Mouse (Mus musculus) central nervous system, embryonic 18 days (tissue): ENCODE measurements around the gene Krt87. TPM values are rescaled to one million over a fixed set of nuclear protein-coding genes. Genes with fewer than 3 reads are reported as not detected.

Experiments
- polyA plus RNA-seq: library from polyadenylated mRNA; depleted of rRNA; stranded (reverse); fragments of >200 nt; gene quantifications from 2 replicates; pipeline ENCODE4 v1.2.3, GENCODE M21; 2012; rRNA removed

The Krt87 gene
- 0.34 and 0.45 TPM in 2 replicates for polyA plus RNA-seq

DNA sequence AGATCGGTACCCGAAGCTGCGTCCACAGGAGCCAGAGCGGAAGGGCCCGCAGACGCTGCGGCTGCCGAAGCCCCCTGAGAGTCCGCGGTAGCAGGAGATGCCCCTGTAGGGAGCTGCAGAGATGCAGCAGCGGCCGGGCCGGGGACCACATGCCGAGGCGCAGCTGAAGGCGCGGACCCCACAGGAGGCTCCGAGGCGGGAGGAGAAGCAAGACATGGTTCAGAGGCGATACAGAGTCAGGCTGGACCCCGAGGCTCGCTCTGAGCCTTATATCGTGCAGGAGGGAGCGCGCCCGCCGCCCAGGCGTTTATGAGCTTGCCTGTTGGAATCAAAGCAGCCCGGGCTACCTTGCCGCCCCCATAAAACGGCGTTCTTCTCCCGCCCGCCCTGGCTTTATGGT, at the start of gene Krt87:
Gene Krt87, minus strand, starts transcription at position 250 of the 400 bp plus-strand sequence.

GRCm38 (mm10) chr15:101472952-101473528, 34.4 kb upstream of the Krt87 start, which contains the start of gene Krt86:
Gene Krt86, plus strand, starts transcription at chr15:101473478.

GRCm38 (mm10) chr15:101463651-101464050, 25.0 kb upstream of the Krt87 start, which contains the start of gene Krt81:
Gene Krt81, minus strand, starts transcription at chr15:101463751.

DNA sequence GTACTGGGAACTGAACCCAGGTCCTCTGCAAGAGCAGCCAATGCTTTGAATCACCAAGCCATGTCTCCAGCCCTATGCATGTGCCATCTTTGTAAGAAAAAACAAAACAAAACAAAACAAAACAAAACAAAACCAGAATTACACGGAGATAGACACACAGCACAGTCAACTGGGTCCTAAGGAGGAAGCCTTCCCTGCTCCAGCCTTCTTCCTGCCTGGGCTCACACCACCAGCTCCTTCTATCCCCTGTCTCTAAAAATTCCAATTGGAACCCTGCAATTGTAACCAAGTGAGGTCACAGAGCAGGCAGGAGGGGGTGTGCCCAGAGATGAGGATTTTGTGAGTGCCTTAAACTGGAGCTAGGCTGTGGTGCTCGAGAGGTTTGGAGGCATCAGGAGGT, 8.8 kb upstream of the Krt87 start, which contains the start of gene Krt88:
Gene Krt88, plus strand, starts transcription at position 301 of the 400 bp plus-strand sequence.

GRCm38 (mm10) chr15:101410775-101411174, 27.8 kb downstream of the Krt87 start, which contains the start of gene Krt7:
Gene Krt7, plus strand, starts transcription at chr15:101411043.

Other genes with a start within 250 kb of the Krt87 start
- gene Grasp, start 214.6 kb downstream of the Krt87 start, polyA plus RNA-seq = 5.3 and 5.8 TPM in 2 replicates
- 7.8 and 8.5 TPM in 2 replicates for gene Nr4a1, start 184.5 kb downstream of the Krt87 start, polyA plus RNA-seq
- 71.2 and 75.3 TPM in 2 replicates for gene Atg101, start 154.5 kb downstream of the Krt87 start, polyA plus RNA-seq
- 0.31 and 0.32 TPM in 2 replicates for gene 6030408B16Rik, start 145.6 kb downstream of the Krt87 start, polyA plus RNA-seq
- 0.25 and 4.2 TPM in 2 replicates for gene Krt80, start 68.6 kb downstream of the Krt87 start, polyA plus RNA-seq
- gene Krt7, start 27.8 kb downstream of the Krt87 start, polyA plus RNA-seq = 0.55 and 21.6 TPM in 2 replicates
- not detected in 2 replicates for gene Krt88, start 8.9 kb upstream of the Krt87 start, polyA plus RNA-seq
- 0.04 and 0.13 TPM in 2 replicates for gene Krt81, start 24.9 kb upstream of the Krt87 start, polyA plus RNA-seq
- 0.04 and 0.05 TPM in 2 replicates for gene Krt86, start 34.7 kb upstream of the Krt87 start, polyA plus RNA-seq
- gene Krt83, start 52.7 kb upstream of the Krt87 start, polyA plus RNA-seq = not detected in 2 replicates
- gene Gm49425, start 78.5 kb upstream of the Krt87 start, polyA plus RNA-seq = not detected in 2 replicates
- not detected in 2 replicates for gene Krt84, start 94.0 kb upstream of the Krt87 start, polyA plus RNA-seq
- not detected in 2 replicates for gene Krt82, start 111.9 kb upstream of the Krt87 start, polyA plus RNA-seq
- 0.15 and 0.16 TPM in 2 replicates for gene Krt90, start 124.1 kb upstream of the Krt87 start, polyA plus RNA-seq
- 0.07 and 0.09 TPM in 2 replicates for gene Krt75, start 135.1 kb upstream of the Krt87 start, polyA plus RNA-seq
- not detected in 2 replicates for gene Gm5414, start 189.4 kb upstream of the Krt87 start, polyA plus RNA-seq
- gene Gm5478, start 208.6 kb upstream of the Krt87 start, polyA plus RNA-seq = not detected in 2 replicates
- 0.41 TPM in 1 of 2 replicates, not detected in the other for gene Krt6b, start 241.5 kb upstream of the Krt87 start, polyA plus RNA-seq